8 mouse cellular contexts compared by ENCODE assay signal in genomic region chr3:37896821-37897311, GRCm38 (mm10).
DNase-seq lines count a peak whose midpoint lies in the region; ATAC-seq lines count a peak whose summit lies in the region.

No protein-coding gene starts in this region.

- peak overlapping the region; percentile 15; the same call in 1 of the 2 replicates for H3K27ac ChIP-seq in forebrain, embryonic 14.5 days (ENCODE audit: low read depth, low read length)
- peak overlapping the region; percentile 73 for H3K27ac ChIP-seq in lung, embryonic 16.5 days (ENCODE audit: low read length)

- 0% methylated on average over 17 of the region's 17 CpGs for WGBS in forebrain, embryonic 14.5 days
- 7% methylated on average over 17 of the region's 17 CpGs for WGBS in lung, embryonic 16.5 days

- intact Hi-C loops in heart, postnatal 14 days (cut with DNase I), result no loop called here

- H3K4me1 ChIP-seq in forebrain, embryonic 14.5 days (ENCODE audit: control insufficient read depth, insufficient read depth, low read length), result peaks cover 7% of the 10 kb centered on the region; the same call in 1 of the 2 replicates
- peaks cover 9% of the 10 kb centered on the region; the same call in 1 of the 2 replicates for H3K4me1 ChIP-seq in lung, embryonic 16.5 days (replicated peaks; ENCODE audit: control insufficient read depth, insufficient read depth, low read length)

- no peaks in the 10 kb centered on the region for H3K36me3 ChIP-seq in forebrain, embryonic 14.5 days (ENCODE audit: control insufficient read depth, insufficient read depth, low read length)
- H3K36me3 ChIP-seq in lung, embryonic 16.5 days (ENCODE audit: control insufficient read depth, insufficient read depth, low read length), result no peaks in the 10 kb centered on the region

- H3K9me3 ChIP-seq in forebrain, embryonic 14.5 days (replicated peaks; ENCODE audit: control insufficient read depth, low read length), result 0 out of 2 replicates have a peak, but pooled peaks cover 2% of the 10 kb centered on the region
- no peaks in the 10 kb centered on the region for H3K9me3 ChIP-seq in lung, embryonic 16.5 days (ENCODE audit: control insufficient read depth, low read length)

- DNase-seq in adrenal gland, adult (ENCODE audit: inconsistent age in 2 of 2, low spot score in 1 of 2), result peak; percentile 76 to 85
- DNase-seq in adrenal gland, postnatal 4 days (ENCODE audit: low spot score in 2 of 2), result no peak
- DNase-seq in forebrain, embryonic 14.5 days (ENCODE audit: low spot score), result peak; percentile 85
- peak; percentile 60 to 63 for DNase-seq in heart, postnatal 14 days
- peak; percentile 72 to 83 for DNase-seq in kidney, postnatal 4 days
- peak; percentile 31 for DNase-seq in right cerebral cortex, postnatal 25 days

- H3K4me2 ChIP-seq in forebrain, embryonic 14.5 days (ENCODE audit: low read length), result peak overlapping the region; percentile 49
- peak overlapping the region; percentile 52 for H3K4me2 ChIP-seq in lung, embryonic 16.5 days (ENCODE audit: low read depth, low read length)

- peak; percentile 90 for ATAC-seq in forebrain, embryonic 14.5 days
- peak; percentile 80 for ATAC-seq in lung, embryonic 16.5 days (ENCODE audit: low read depth)
- ATAC-seq in inflammation-experienced regulatory T-cells, adult 6 months, result no peak

- peak overlapping the region; percentile 12; the same call in 1 of the 2 replicates for H3K4me3 ChIP-seq in forebrain, embryonic 14.5 days (ENCODE audit: low read depth, low read length)
- H3K4me3 ChIP-seq in lung, embryonic 16.5 days (ENCODE audit: low read length), result peak overlapping the region; percentile 26

- no peaks in the 10 kb centered on the region for H3K27me3 ChIP-seq in forebrain, embryonic 14.5 days (replicated peaks; ENCODE audit: control insufficient read depth, insufficient read depth, low read length)
- H3K27me3 ChIP-seq in lung, embryonic 16.5 days (ENCODE audit: control insufficient read depth, insufficient read depth, low read depth, low read length), result no peaks in the 10 kb centered on the region

- peak overlapping the region; percentile 38; the same call in 1 of the 2 replicates for H3K9ac ChIP-seq in forebrain, embryonic 14.5 days (ENCODE audit: low read length)
- peak overlapping the region; percentile 6 for H3K9ac ChIP-seq in lung, embryonic 16.5 days (ENCODE audit: low read length)

Comparison
In these comparisons a context has a peak if more than half of its experiments do, and no peak if none do; other contexts are left out.
1. DNase-seq: peak in adrenal gland, adult (2 of 2), forebrain, embryonic 14.5 days (single experiment), heart, postnatal 14 days (2 of 2), kidney, postnatal 4 days (2 of 2) and right cerebral cortex, postnatal 25 days (single experiment); none in adrenal gland, postnatal 4 days (0 of 2).